Mouse (Mus musculus) intestine, embryonic 15.5 days (tissue): ENCODE results near the gene Efr3b. TPM values are rescaled to one million over a fixed set of nuclear protein-coding genes. Genes with fewer than 3 reads are reported as not detected.
"Not testable (repeated sequence)": the region's sequence is repeated elsewhere in the genome, so short reads cannot be mapped to it uniquely, and the experiment has no call there.

Experiments used
- ATAC-seq: fragments of 200-750 bp; cut with Nextera tagmentation; 2 replicates; pipeline ENCODE4 v1.8.0; 2017; ENCODE audit warnings: moderate TSS enrichment, moderate library complexity
- H3K27ac ChIP-seq: fragments of 300-500 bp; sonication (generic); 2 replicates; pipeline ENCODE4 v1.5.1; 2015; ENCODE audit warnings: mild to moderate bottlenecking, inconsistent platforms
- H3K27me3 ChIP-seq: fragments of 300-500 bp; sonication (generic); replicated peaks from 2 replicates; pipeline ENCODE4 v1.6.1; 2015; ENCODE audit warnings: inconsistent platforms
- H3K36me3 ChIP-seq: fragments of 300-500 bp; sonication (generic); 2 replicates; pipeline ENCODE4 v1.6.1; 2015; ENCODE audit warnings: inconsistent platforms
- H3K4me1 ChIP-seq: fragments of 300-500 bp; sonication (generic); replicated peaks from 2 replicates; pipeline ENCODE4 v1.6.1; 2015; ENCODE audit warnings: inconsistent platforms
- H3K4me2 ChIP-seq: fragments of 300-500 bp; sonication (generic); replicated peaks from 2 replicates; pipeline ENCODE4 v1.6.1; 2015; ENCODE audit warnings: mild to moderate bottlenecking, inconsistent platforms
- H3K4me3 ChIP-seq: fragments of 300-500 bp; sonication (generic); replicated peaks from 2 replicates; pipeline ENCODE4 v1.5.1; 2015; ENCODE audit warnings: inconsistent platforms
- H3K9ac ChIP-seq: fragments of 300-500 bp; sonication (generic); 2 replicates; pipeline ENCODE4 v1.6.1; 2015; ENCODE audit warnings: inconsistent platforms
- H3K9me3 ChIP-seq: fragments of 300-500 bp; sonication (generic); 2 replicates; pipeline ENCODE4 v1.6.1; 2016; ENCODE audit warnings: inconsistent platforms
- WGBS: fragments of 180-500 bp; shearing (Covaris S2); methylation state at CpG from one replicate; pipeline ENCODE4 v1.1.7; 2015; 5-methylcytosine and 5-hydroxymethylcytosine counted together
- polyA plus RNA-seq: library from polyadenylated mRNA; unstranded; fragments of >200 nt; fragmentation: Nextera tagmentation; extraction: Ambion mirVana; gene quantifications from 2 replicates; pipeline ENCODE4 v1.2.1, GENCODE M21; 2015

Efr3b gene
- polyA plus RNA-seq, 1 experiment from 2014 or later = 3.0 TPM

DNA sequence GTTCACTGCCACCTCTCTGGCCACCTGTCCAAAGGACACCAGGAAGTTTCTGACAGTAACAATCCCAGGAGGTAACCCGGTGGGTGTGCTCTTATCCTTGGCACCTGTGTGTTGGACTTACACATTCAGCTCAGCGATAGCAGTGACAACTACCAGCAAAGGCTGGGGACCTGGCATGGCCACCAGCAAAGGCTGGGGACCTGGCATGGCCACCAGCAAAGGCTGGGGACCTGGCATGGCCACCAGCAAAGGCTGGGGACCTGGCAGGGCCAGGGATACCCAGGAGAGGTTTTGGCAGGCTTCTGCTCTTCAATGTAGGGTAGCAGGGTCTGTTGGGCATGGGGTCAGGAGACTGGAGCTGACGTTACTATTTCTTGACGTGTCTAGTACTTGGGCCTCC, 71.5 kb downstream of the Efr3b start:
- Histone ChIP-seq H3K4me3 (no peak overlapping the region), H3K27ac (no peak overlapping the region), H3K36me3 (no peaks in the 10 kb centered on the region), H3K4me2 (no peak overlapping the region), H3K9me3 (no peaks in the 10 kb centered on the region), H3K9ac (no peak overlapping the region), H3K4me1 (no peaks in the 10 kb centered on the region), H3K27me3 (no peaks in the 10 kb centered on the region)
- no peak for ATAC-seq
- 92% methylated on average over 4 of the region's 4 CpGs for WGBS

DNA sequence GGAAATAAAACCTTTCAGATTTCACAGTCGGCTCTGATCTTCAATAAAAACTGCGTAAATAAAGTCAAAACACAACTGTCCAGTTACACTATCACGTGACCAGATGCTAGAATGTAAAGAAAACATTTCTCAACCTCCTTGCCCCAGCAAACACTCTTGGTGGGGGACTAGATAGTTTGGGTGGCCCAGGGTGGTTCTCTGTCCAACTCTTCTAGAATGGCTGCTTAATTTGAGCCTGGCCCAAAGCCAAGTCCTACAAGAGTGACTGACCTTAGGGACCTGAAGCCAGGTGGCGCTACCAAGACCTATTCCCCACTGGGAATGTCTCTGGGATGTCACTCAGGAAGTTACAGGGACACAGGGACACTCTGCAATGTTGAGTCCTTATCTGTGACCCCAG, 78.2 kb downstream of the Efr3b start:
- WGBS = 42% methylated on average over 4 of the region's 4 CpGs
- H3K36me3 ChIP-seq = no peaks in the 10 kb centered on the region
- peak overlapping the region; percentile 58 for H3K4me3 ChIP-seq
- H3K9me3 ChIP-seq = no peaks in the 10 kb centered on the region
- peak overlapping the region; percentile 68; the same call in 1 of the 2 replicates for H3K9ac ChIP-seq
- H3K27me3 ChIP-seq = no peaks in the 10 kb centered on the region
- H3K27ac ChIP-seq = peak overlapping the region; percentile 89; the same call in 1 of the 2 replicates
- no peaks in the 10 kb centered on the region for H3K4me1 ChIP-seq
- peak overlapping the region; percentile 77 for H3K4me2 ChIP-seq
- ATAC-seq = peak; percentile 27; the same call in 1 of the 2 replicates

DNA sequence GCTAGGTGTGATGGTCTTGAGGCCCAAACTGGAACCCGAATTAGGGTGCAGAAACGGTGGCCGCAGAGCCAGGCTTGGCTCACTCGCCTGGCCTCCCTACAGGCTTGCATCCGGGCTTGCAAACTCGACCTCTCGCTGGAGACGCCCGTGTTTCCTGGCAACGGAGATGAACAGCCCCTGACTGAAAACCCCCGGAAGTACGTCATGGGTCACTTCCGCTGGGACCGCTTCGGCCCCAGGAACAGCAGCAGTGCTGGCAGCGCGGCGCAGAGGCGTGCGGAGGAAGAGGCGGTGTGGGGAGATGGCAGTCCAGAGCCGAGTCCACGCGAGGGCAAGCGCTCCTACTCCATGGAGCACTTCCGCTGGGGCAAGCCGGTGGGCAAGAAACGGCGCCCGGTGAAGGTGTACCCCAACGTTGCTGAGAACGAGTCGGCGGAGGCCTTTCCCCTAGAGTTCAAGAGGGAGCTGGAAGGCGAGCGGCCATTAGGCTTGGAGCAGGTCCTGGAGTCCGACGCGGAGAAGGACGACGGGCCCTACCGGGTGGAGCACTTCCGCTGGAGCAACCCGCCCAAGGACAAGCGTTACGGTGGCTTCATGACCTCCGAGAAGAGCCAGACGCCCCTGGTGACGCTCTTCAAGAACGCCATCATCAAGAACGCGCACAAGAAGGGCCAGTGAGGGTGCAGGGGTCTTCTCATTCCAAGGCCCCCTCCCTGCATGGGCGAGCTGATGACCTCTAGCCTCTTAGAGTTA, 78.7 kb downstream of the Efr3b start:
- peak overlapping the region; percentile 77 for H3K4me2 ChIP-seq
- peaks cover 3% of the 10 kb centered on the region for H3K27me3 ChIP-seq
- peak overlapping the region; percentile 89 for H3K27ac ChIP-seq
- H3K36me3 ChIP-seq = no peaks in the 10 kb centered on the region
- H3K9me3 ChIP-seq = no peaks in the 10 kb centered on the region
- peak overlapping the region; percentile 58 for H3K4me3 ChIP-seq
- ATAC-seq = peak; percentile 96
- WGBS = 1% methylated on average over 53 of the region's 53 CpGs
- peak overlapping the region; percentile 68 for H3K9ac ChIP-seq
- no peaks in the 10 kb centered on the region for H3K4me1 ChIP-seq

- WGBS = 17% methylated on average over 3 of the region's 3 CpGs
- Histone ChIP-seq H3K4me1 (no peaks in the 10 kb centered on the region), H3K27ac (no peak overlapping the region), H3K4me3 (no peak overlapping the region), H3K36me3 (no peaks in the 10 kb centered on the region), H3K9me3 (no peaks in the 10 kb centered on the region), H3K4me2 (no peak overlapping the region), H3K9ac (no peak overlapping the region), H3K27me3 (peaks cover 17% of the 10 kb centered on the region)
- ATAC-seq = no peak
Observed at GRCm38 (mm10) chr12:3956351-3956750, 82.4 kb downstream of the Efr3b start.

- no peak overlapping the region for H3K4me2 ChIP-seq
- H3K4me1 ChIP-seq = no peaks in the 10 kb centered on the region
- ATAC-seq = no peak
- no peak overlapping the region for H3K9ac ChIP-seq
- no peaks in the 10 kb centered on the region for H3K36me3 ChIP-seq
- WGBS = 23% methylated on average over 10 of the region's 10 CpGs
- H3K27ac ChIP-seq = no peak overlapping the region
- no peak overlapping the region for H3K4me3 ChIP-seq
- H3K27me3 ChIP-seq = peaks cover 17% of the 10 kb centered on the region
- H3K9me3 ChIP-seq = no peaks in the 10 kb centered on the region
Observed at GRCm38 (mm10) chr12:3955371-3955770, 83.3 kb downstream of the Efr3b start.

GRCm38 (mm10) chr12:3954651-3955050, 84.1 kb downstream of the Efr3b start, which contains the start of gene Pomc:
Gene Pomc (plus strand): TSS chr12:3954951.
- Histone ChIP-seq H3K27ac (no peak within 1 kb of the TSS), H3K36me3 (no peaks in the 10 kb centered on the region), H3K9me3 (no peaks in the 10 kb centered on the region), H3K4me2 (no peak within 1 kb of the TSS), H3K9ac (no peak within 1 kb of the TSS), H3K27me3 (peaks cover 17% of the 10 kb centered on the region), H3K4me1 (no peaks in the 10 kb centered on the region), H3K4me3 (no peak within 1 kb of the TSS)
- 25% methylated on average over 22 of the region's 22 CpGs for WGBS
- no peak for ATAC-seq

DNA sequence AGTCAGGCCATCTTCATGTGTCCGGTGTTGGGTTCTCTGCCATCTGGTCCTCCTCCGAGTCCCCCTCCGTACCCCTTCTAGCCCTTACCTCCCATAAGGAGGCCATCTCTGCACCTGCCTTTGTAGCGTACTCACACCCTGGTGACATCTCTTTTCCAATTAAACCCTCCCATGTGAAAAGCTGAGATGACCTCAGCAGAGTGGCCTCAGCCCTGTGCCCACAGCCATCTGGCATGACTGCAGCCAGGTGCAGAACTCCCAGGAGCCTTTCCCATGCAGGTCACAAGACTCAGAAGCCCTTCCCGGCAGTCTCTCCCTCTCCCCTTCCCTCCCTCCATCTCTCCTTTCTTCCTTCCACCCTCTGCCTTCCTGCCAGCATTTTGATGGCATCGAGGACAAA, 91.2 kb downstream of the Efr3b start:
- no peak overlapping the region for H3K27ac ChIP-seq
- H3K4me3 ChIP-seq = no peak overlapping the region
- no peak overlapping the region for H3K9ac ChIP-seq
- peaks cover 5% of the 10 kb centered on the region; the same call in 1 of the 2 replicates for H3K4me1 ChIP-seq
- no peaks in the 10 kb centered on the region for H3K9me3 ChIP-seq
- 71% methylated on average over 6 of the region's 6 CpGs for WGBS
- H3K27me3 ChIP-seq = no peaks in the 10 kb centered on the region
- H3K36me3 ChIP-seq = no peaks in the 10 kb centered on the region
- H3K4me2 ChIP-seq = no peak overlapping the region
- no peak for ATAC-seq

- no peaks in the 10 kb centered on the region for H3K9me3 ChIP-seq
- H3K9ac ChIP-seq = no peak overlapping the region
- peaks cover 5% of the 10 kb centered on the region; the same call in 1 of the 2 replicates for H3K4me1 ChIP-seq
- no peak overlapping the region for H3K27ac ChIP-seq
- no peak overlapping the region for H3K4me2 ChIP-seq
- 53% methylated on average over 4 of the region's 4 CpGs for WGBS
- H3K27me3 ChIP-seq = no peaks in the 10 kb centered on the region
- no peak overlapping the region for H3K4me3 ChIP-seq
- peak; percentile 34; the same call in 1 of the 2 replicates for ATAC-seq
- H3K36me3 ChIP-seq = no peaks in the 10 kb centered on the region
Observed at GRCm38 (mm10) chr12:3944454-3945073, 94.2 kb downstream of the Efr3b start.

DNA sequence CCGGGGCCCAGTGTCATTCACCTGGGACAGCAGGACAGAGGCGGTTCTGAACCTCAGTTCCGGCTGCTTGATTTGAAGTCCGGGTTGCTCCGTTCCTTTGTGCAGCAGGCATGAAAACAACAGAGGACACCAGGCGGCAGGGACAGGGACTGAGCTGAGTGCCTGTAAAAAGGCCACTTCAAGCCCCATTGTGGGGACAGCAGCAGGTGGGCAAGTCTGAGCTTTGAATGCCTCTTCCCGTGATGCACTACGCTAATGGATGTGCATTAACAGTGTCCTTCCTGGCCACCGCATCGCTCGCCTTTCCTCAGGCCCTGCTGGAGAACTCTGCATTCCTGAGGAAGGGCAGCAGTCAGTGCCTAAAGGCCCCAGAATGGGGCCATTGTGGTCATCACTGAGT, 96.7 kb downstream of the Efr3b start:
- WGBS = 48% methylated on average over 11 of the region's 11 CpGs
- Histone ChIP-seq H3K36me3 (no peaks in the 10 kb centered on the region), H3K4me2 (no peak overlapping the region), H3K27ac (no peak overlapping the region), H3K27me3 (no peaks in the 10 kb centered on the region), H3K9me3 (no peaks in the 10 kb centered on the region), H3K9ac (no peak overlapping the region), H3K4me3 (no peak overlapping the region), H3K4me1 (peaks cover 5% of the 10 kb centered on the region; the same call in 1 of the 2 replicates)
- no peak for ATAC-seq

DNA sequence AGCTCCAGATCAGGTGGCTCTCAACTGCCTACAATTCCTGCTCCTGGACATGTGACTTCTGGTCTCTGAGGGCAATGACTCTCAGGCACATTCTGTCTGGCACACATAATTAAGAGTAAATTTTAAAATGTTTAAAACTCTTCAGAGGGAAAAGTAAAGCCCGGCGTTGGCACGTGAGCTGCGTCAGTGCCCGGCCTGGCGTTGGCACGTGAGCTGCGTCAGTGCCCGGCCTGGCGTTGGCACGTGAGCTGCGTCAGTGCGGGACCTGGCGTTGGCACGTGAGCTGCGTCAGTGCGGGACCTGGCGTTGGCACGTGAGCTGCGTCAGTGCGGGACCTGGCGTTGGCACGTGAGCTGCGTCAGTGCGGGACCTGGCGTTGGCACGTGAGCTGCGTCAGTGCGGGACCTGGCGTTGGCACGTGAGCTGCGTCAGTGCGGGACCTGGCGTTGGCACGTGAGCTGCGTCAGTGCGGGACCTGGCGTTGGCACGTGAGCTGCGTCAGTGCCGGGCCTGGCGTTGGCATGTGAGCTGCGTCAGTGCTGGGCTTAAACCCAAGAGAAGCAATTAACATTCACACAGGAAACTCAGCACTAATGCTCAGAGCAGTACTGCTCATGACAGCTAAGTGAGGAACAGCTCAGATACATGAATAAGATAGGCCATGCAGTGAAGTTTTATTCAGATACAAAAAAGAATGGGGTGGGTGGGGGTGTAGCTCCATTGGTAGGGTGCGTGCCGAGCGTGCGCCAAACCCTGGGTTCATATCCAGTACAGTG, 108.4 kb downstream of the Efr3b start:
- not testable (repeated sequence) for H3K4me3 ChIP-seq, ATAC-seq, H3K9ac ChIP-seq, H3K4me1 ChIP-seq, H3K9me3 ChIP-seq, H3K4me2 ChIP-seq, H3K27ac ChIP-seq, H3K27me3 ChIP-seq, H3K36me3 ChIP-seq
- 89% methylated on average over 36 of the region's 47 CpGs for whole genome bisulfite sequencing

DNA sequence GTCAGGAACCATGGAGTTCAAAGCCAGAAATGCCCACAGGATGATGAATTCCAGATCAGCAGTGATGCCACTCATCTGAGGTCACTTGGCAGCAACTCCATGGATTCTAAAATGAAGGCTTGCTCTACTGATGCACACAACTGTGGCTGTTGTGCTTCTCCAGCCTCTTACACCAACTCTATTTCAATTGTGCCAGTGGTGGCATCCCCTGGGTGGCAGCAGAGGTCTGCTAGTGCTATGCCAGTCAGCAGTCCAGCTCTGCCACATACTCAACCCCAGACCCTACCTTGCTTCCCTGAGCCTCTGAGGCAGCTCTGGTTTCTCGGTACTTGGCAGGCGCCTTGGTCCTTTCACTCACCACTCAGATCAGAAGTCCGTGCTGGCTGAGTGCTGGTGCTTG, 109.9 kb downstream of the Efr3b start:
- Histone ChIP-seq H3K9me3 (no peaks in the 10 kb centered on the region), H3K27me3 (0 out of 2 replicates have a peak, but pooled peaks cover 3% of the 10 kb centered on the region), H3K4me3 (no peak overlapping the region), H3K36me3 (no peaks in the 10 kb centered on the region), H3K27ac (no peak overlapping the region), H3K9ac (no peak overlapping the region), H3K4me1 (no peaks in the 10 kb centered on the region), H3K4me2 (no peak overlapping the region)
- no peak for ATAC-seq
- 81% methylated on average over 3 of the region's 3 CpGs for WGBS

DNA sequence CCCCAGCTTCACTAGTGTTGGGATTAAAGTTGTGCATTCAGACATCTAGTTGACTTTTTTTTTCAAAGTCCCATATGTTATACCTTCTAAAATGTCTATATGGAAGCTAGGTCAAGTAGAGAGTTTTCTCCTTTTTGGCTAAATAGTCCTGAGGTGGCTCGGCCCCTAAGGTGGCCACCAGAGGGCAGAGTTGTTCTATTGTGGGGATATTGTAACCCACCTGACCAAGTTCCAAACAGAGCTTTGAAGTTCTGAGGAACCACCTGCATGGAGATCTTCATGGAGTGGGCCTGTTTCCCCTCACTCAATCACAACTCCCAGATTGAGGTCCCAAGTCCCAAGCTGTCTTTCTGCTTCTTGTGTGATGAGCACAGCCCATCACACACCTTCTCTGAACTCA, 112.6 kb downstream of the Efr3b start:
- peak; percentile 61 for ATAC-seq
- 0 out of 2 replicates have a peak, but pooled peaks cover 3% of the 10 kb centered on the region for H3K27me3 ChIP-seq
- H3K27ac ChIP-seq = no peak overlapping the region
- no peak overlapping the region for H3K9ac ChIP-seq
- no peaks in the 10 kb centered on the region for H3K36me3 ChIP-seq
- 0% methylated on average over 1 of the region's 1 CpGs for whole genome bisulfite sequencing
- no peak overlapping the region for H3K4me3 ChIP-seq
- H3K9me3 ChIP-seq = no peaks in the 10 kb centered on the region
- H3K4me1 ChIP-seq = no peaks in the 10 kb centered on the region
- H3K4me2 ChIP-seq = no peak overlapping the region
